Mouse (Mus musculus) megakaryocyte progenitor cell, adult 5-6 weeks (primary cell): ENCODE measurements around the gene Mt3. TPM values are rescaled to one million over a fixed set of nuclear protein-coding genes. Genes with fewer than 3 reads are reported as not detected.
"Not testable (repeated sequence)": the region's sequence is repeated elsewhere in the genome, so short reads cannot be mapped to it uniquely, and the experiment has no call there.

Experiments
- ATAC-seq: replicated peaks from 2 replicates; pipeline ENCODE4 v1.8.0; 2016; ENCODE audit warnings: mild to moderate bottlenecking, moderate TSS enrichment, inconsistent platforms; ENCODE audit not compliant: poor library complexity
- total RNA-seq, 2 experiments: library from RNA; stranded (forward) in 1 of 2; stranded (reverse) in 1 of 2; fragments of 157-497, 149-512 nt in 1 of 2; fragments of 200-1000 nt in 1 of 2; gene quantifications; 2 replicates each; pipeline versions ENCODE4 v1.2.3 to v1.2.4; 2015 to 2017

Gene Mt3
- total RNA-seq, 2 experiments from 2014 or later = not detected

GRCm38 (mm10) chr8:94148236-94148635, 4.2 kb upstream of the Mt3 start:
- ATAC-seq = no peak

GRCm38 (mm10) chr8:94150925-94151324, 1.5 kb upstream of the Mt3 start:
- peak; percentile 63 for ATAC-seq

GRCm38 (mm10) chr8:94153451-94153850, 1.0 kb downstream of the Mt3 start:
- no peak for ATAC-seq

GRCm38 (mm10) chr8:94154537-94154936, 2.1 kb downstream of the Mt3 start:
- ATAC-seq = no peak

GRCm38 (mm10) chr8:94156092-94156491, 3.7 kb downstream of the Mt3 start:
- ATAC-seq = no peak

GRCm38 (mm10) chr8:94165772-94166171, 13.4 kb downstream of the Mt3 start:
- ATAC-seq = not testable (repeated sequence)

- peak; percentile 72 for ATAC-seq
Measured at GRCm38 (mm10) chr8:94167244-94167643, 14.8 kb downstream of the Mt3 start.

GRCm38 (mm10) chr8:94169547-94169946, 17.1 kb downstream of the Mt3 start:
- peak; percentile 42 for ATAC-seq

- no peak for ATAC-seq
Measured at GRCm38 (mm10) chr8:94171321-94171755, 18.9 kb downstream of the Mt3 start.

GRCm38 (mm10) chr8:94172075-94172808, 19.8 kb downstream of the Mt3 start, which contains the start of gene Mt2:
TSS of gene Mt2 (plus strand) at chr8:94172664.
- ATAC-seq = peak; percentile 79

GRCm38 (mm10) chr8:94172809-94173732, 20.7 kb downstream of the Mt3 start:
- peak; percentile 7 for ATAC-seq

GRCm38 (mm10) chr8:94173848-94174403, 21.5 kb downstream of the Mt3 start:
- ATAC-seq = no peak

GRCm38 (mm10) chr8:94174619-94175213, 22.3 kb downstream of the Mt3 start:
- no peak for ATAC-seq

GRCm38 (mm10) chr8:94177716-94178390, 25.4 kb downstream of the Mt3 start:
- no peak for ATAC-seq

GRCm38 (mm10) chr8:94178857-94179712, 26.7 kb downstream of the Mt3 start, which contains the start of gene Mt1:
TSS of gene Mt1 (plus strand) at chr8:94179082.
- ATAC-seq = peak; percentile 77

GRCm38 (mm10) chr8:94179713-94180560, 27.5 kb downstream of the Mt3 start:
- ATAC-seq = peak; percentile 24

GRCm38 (mm10) chr8:94180561-94180908, 28.1 kb downstream of the Mt3 start:
- no peak for ATAC-seq

GRCm38 (mm10) chr8:94182055-94182929, 29.9 kb downstream of the Mt3 start:
- ATAC-seq = no peak
